Mouse (Mus musculus): ENCODE data around the gene D430019H16Rik. TPM values are rescaled to one million over a fixed set of nuclear protein-coding genes. Genes with fewer than 3 reads are reported as not detected.

Gene D430019H16Rik
- polyA plus RNA-seq, 1 experiment from 2014 or later: 3.8 TPM

DNA sequence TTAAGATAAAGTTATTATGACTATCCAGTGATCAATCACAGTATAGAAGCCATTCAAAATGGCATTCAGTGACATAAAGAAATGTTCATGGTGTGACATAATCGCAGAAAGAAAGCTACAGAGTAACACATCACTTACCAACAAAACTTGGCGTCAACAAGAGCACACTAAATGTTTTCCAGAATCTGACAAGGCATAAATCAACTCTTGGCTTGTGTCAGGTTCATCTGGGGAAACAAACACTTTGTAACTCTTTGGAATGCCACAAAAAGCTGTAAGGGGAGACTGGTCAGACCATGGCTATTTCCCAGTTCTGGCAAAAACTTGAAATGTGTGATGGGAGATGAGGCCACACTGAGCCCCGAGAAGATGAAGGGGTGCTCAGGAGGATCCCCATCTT lies 72.5 kb downstream of the D430019H16Rik start:
- Histone ChIP-seq H3K27me3 (ENCODE audit: insufficient read depth, poor library complexity, severe bottlenecking) (no peaks in the 10 kb centered on the region), H3K27ac (no peak overlapping the region), H3K4me3 (no peak overlapping the region), H3K9me3 (0 out of 2 replicates have a peak, but pooled peaks cover 3% of the 10 kb centered on the region), H3K36me3 (no peaks in the 10 kb centered on the region), H3K4me1 (replicated peaks) (peaks cover 1% of the 10 kb centered on the region; the same call in 1 of the 2 replicates)
- WGBS: 91% methylated on average over 3 of the region's 3 CpGs
- no peak for DNase-seq (ENCODE audit: low spot score)

DNA sequence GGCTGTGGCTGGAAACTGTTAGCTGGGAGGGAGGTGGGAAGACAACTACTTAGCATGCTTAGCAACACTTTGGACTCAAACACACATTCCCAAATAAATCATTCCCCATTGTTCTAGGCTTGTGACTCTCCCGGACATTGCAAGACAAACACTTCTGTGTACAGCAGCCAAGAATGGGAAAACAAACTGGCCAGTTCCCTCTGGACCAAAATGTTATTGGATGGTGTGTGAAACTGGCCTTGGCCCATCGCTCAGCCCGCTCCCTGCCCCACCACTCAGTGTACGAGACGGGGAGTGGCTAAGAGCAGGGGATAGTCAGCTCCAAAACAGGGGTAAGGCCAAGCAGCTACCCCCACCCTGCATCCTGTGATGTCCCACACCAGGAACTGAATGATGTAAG lies 73.2 kb downstream of the D430019H16Rik start:
- Histone ChIP-seq H3K4me1 (replicated peaks) (peaks cover 8% of the 10 kb centered on the region), H3K27ac (no peak overlapping the region), H3K36me3 (no peaks in the 10 kb centered on the region), H3K27me3 (ENCODE audit: insufficient read depth, poor library complexity, severe bottlenecking) (no peaks in the 10 kb centered on the region), H3K4me3 (no peak overlapping the region), H3K9me3 (0 out of 2 replicates have a peak, but pooled peaks cover 2% of the 10 kb centered on the region)
- WGBS: 72% methylated on average over 5 of the region's 5 CpGs
- no peak for DNase-seq (ENCODE audit: low spot score)

DNA sequence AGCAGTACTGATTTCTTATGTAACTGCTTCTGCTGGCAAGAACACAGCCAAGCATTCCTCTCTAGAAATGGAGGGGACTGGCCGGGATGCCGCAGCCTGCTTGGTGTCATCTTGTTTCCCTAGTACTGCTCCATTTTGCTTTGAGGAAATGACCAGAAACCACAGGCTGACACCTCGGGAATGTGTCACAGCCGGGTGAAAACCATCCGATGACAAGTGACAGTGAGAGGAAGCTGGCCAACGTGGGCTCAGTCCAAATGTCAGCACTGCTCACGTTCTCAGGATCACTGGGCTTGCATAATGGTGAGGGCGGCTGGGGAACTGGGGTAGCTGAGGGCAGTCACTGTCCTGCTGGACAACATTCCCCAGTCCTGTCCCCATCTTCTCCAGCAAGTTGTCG lies 75.9 kb downstream of the D430019H16Rik start:
- Histone ChIP-seq H3K27ac (no peak overlapping the region), H3K27me3 (ENCODE audit: insufficient read depth, poor library complexity, severe bottlenecking) (no peaks in the 10 kb centered on the region), H3K4me1 (replicated peaks) (peaks cover 12% of the 10 kb centered on the region), H3K9me3 (no peaks in the 10 kb centered on the region), H3K36me3 (no peaks in the 10 kb centered on the region), H3K4me3 (no peak overlapping the region)
- 75% methylated on average over 9 of the region's 9 CpGs for WGBS
- no peak for DNase-seq (ENCODE audit: low spot score)

DNA sequence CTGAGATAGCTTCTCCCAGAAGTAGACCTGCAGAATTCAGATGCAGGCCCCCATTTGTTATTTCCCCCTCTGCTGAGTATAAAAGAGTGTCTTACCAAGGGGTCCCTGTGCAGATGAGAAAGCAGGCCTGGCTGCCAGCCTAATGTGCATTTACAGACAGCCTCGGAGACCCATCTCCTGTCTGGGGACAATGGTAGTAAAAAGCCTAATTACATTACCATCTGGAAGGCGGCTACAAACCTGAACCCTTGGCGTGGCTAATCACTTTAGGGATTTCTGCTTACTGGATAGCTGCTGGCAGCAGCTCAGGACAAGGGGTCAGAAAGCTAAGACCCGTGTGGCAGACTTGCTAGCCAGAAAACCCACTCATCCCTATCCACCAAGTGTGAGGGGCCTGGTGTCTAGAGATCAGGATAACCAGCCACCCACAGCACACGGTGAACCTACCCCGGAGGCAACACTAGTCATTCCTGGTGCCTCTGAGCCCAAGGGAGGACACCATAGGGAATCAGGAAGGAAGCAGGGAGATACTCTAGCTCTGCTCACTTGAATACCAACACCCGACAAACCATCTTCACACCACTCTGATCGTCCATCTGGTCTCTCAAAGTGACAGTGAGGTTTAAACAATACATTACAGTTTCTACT lies 78.2 kb downstream of the D430019H16Rik start:
- Histone ChIP-seq H3K9me3 (no peaks in the 10 kb centered on the region), H3K27me3 (ENCODE audit: insufficient read depth, poor library complexity, severe bottlenecking) (no peaks in the 10 kb centered on the region), H3K27ac (peak overlapping the region; percentile 62), H3K4me3 (no peak overlapping the region), H3K36me3 (no peaks in the 10 kb centered on the region), H3K4me1 (replicated peaks) (peaks cover 25% of the 10 kb centered on the region)
- WGBS: 62% methylated on average over 8 of the region's 8 CpGs
- DNase-seq (ENCODE audit: low spot score): no peak

DNA sequence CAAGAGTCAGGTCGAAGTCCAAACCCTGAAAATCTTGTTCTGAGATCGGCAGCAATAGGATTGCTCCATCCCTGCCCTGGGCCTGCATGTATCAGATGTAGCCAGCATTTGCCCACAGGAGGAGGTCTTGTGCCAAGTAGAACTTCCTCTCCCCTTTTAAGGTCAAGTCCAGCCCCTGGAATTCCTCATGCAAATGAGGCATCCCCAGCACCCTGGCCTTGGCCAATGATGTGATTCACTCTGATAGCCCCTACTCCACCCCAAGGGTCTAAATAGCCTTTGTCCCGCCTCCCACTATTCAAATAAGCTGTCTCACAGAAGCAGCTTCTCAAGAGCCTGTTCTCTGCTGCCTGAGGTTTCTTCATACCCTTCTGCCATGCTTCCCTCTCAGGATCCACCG lies 81.2 kb downstream of the D430019H16Rik start:
- H3K36me3 ChIP-seq: no peaks in the 10 kb centered on the region
- no peaks in the 10 kb centered on the region for H3K9me3 ChIP-seq
- no peak for DNase-seq (ENCODE audit: low spot score)
- H3K27me3 ChIP-seq (ENCODE audit: insufficient read depth, poor library complexity, severe bottlenecking): no peaks in the 10 kb centered on the region
- WGBS: 92% methylated on average over 4 of the region's 4 CpGs
- H3K4me1 ChIP-seq (replicated peaks): peaks cover 28% of the 10 kb centered on the region
- no peak overlapping the region for H3K4me3 ChIP-seq
- H3K27ac ChIP-seq: no peak overlapping the region

DNA sequence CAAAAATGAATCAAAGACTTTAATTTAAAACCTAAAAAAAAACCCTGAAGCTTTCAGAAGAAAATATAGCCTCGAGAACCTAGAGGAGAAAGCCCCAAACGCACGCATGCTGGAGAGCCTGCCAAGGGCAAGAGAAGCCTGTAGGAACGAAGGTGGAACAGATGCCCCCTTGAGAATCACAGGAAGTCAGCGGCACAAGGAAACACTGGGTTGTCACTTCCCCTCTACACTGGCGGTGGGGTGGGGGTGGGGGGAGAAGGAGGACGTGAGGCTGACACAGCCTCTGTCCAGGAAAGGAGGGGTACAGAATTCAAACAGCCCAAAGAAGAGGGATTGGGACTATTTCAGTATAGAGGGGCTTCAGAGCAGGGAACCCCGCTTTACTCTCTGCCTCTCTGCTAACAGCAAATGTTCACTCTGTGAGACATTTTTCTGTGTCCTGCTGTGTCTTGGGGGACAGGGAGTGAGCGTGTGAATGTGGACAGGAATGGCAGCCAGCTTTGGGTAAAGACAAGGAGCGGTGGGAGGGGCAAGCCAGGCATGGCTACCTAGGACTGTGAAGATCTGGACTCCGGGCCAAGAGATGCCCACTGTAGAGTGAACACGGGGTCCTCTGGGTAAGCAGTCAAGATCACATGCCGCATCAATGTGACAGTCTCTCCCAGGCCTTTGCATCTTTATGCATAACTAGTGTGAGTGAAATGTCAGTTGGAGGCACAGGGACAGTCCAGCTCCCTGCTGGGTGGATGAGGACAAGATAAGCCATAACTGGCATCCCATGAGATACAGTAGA lies 82.5 kb downstream of the D430019H16Rik start:
- no peak overlapping the region for H3K4me3 ChIP-seq
- WGBS: 76% methylated on average over 13 of the region's 13 CpGs
- H3K27me3 ChIP-seq (ENCODE audit: insufficient read depth, poor library complexity, severe bottlenecking): no peaks in the 10 kb centered on the region
- H3K4me1 ChIP-seq (replicated peaks): peaks cover 27% of the 10 kb centered on the region
- peak overlapping the region; percentile 59; the same call in 1 of the 2 replicates for H3K27ac ChIP-seq
- H3K36me3 ChIP-seq: no peaks in the 10 kb centered on the region
- DNase-seq (ENCODE audit: low spot score): no peak
- H3K9me3 ChIP-seq: no peaks in the 10 kb centered on the region

DNA sequence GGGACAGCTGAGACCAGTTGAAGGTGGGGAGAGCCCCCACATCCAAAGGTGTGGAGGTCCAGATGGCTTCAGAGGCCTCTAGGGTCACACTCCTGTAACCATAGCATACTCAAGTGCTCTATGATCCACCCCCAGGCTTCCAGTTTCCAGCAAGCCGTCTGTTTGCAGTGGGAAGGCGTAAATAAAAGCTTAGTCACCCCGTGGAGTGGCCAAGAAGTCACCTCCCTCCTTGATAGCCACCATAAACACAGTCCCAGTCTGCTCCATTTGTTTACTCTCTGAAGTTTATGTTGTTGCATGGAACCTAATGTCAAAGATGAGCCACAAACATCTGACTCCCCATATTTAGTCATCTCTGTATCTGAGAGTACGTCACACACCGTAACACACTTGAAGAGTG lies 83.5 kb downstream of the D430019H16Rik start:
- Histone ChIP-seq H3K4me1 (replicated peaks) (peaks cover 17% of the 10 kb centered on the region), H3K27me3 (ENCODE audit: insufficient read depth, poor library complexity, severe bottlenecking) (no peaks in the 10 kb centered on the region), H3K4me3 (no peak overlapping the region), H3K36me3 (no peaks in the 10 kb centered on the region), H3K27ac (peak overlapping the region; percentile 35; the same call in 1 of the 2 replicates), H3K9me3 (no peaks in the 10 kb centered on the region)
- WGBS: 70% methylated on average over 5 of the region's 5 CpGs
- DNase-seq (ENCODE audit: low spot score): no peak

DNA sequence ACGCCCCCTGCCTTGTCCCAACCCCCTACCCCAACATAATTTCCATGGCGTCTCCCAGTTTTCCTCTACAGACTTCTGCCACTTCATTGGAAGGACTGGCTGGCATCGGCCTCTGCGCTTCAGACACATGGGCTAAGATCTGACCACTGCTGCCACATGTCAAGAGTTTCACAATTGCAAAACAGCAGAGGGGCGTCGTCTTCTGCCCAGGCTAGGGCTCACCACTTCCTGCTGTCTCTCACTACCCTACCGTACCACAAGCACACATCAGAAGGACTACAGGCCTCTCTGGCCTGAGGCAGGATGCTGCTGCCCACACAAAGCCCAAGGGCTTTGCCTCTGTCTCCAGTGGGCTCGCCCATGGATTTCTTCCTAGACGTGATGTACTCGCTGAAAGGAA lies 86.0 kb downstream of the D430019H16Rik start:
- H3K27me3 ChIP-seq (ENCODE audit: insufficient read depth, poor library complexity, severe bottlenecking): peaks cover 13% of the 10 kb centered on the region; the same call in 1 of the 2 replicates
- 92% methylated on average over 10 of the region's 10 CpGs for WGBS
- H3K36me3 ChIP-seq: no peaks in the 10 kb centered on the region
- H3K9me3 ChIP-seq: no peaks in the 10 kb centered on the region
- no peak overlapping the region for H3K4me3 ChIP-seq
- no peak for DNase-seq (ENCODE audit: low spot score)
- no peak overlapping the region for H3K27ac ChIP-seq
- peaks cover 16% of the 10 kb centered on the region for H3K4me1 ChIP-seq (replicated peaks)

DNA sequence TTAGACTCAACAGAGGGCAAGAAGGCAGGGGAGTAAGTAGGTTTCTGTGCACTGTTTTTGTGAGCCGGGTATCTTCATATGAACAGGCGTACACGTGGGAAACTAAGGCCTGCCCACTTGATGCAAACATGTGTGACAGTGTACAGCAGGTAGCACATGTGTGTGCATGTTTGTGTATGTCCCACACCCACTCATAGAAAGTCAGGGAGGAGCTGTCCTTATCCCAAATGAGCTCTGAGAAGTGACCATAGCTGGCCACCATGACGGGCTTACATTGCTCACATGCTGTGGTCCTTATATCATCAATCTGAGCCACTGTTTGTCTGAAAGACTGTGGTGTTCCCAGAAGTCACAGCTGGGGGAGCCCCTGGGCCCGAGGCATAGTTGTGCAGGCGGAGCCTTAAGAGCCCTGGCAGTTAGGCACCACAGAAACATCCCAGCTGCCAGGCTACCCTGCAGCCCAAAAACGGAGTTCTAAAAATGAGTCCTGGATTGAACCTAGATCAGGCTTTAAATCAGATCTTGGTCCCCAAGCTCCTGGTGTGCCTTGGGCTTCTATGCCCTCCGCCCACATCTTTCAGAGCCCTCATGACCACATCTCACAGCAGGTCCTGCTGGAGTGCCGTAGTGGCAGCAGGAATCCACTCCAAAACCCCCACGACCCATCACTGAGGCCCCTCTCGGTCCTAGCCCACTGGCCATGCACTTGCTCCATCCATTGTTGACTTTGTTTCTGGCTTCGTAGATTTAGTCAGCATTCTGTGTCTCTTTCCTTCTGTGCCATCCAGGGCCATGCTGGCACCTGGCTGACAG lies 88.1 kb downstream of the D430019H16Rik start:
- peaks cover 16% of the 10 kb centered on the region; the same call in 1 of the 2 replicates for H3K27me3 ChIP-seq (ENCODE audit: insufficient read depth, poor library complexity, severe bottlenecking)
- DNase-seq (ENCODE audit: low spot score): no peak
- no peak overlapping the region for H3K4me3 ChIP-seq
- no peaks in the 10 kb centered on the region for H3K9me3 ChIP-seq
- no peaks in the 10 kb centered on the region for H3K36me3 ChIP-seq
- 80% methylated on average over 12 of the region's 12 CpGs for WGBS
- no peak overlapping the region; the same call in 1 of the 2 replicates for H3K27ac ChIP-seq
- peaks cover 19% of the 10 kb centered on the region for H3K4me1 ChIP-seq (replicated peaks)

DNA sequence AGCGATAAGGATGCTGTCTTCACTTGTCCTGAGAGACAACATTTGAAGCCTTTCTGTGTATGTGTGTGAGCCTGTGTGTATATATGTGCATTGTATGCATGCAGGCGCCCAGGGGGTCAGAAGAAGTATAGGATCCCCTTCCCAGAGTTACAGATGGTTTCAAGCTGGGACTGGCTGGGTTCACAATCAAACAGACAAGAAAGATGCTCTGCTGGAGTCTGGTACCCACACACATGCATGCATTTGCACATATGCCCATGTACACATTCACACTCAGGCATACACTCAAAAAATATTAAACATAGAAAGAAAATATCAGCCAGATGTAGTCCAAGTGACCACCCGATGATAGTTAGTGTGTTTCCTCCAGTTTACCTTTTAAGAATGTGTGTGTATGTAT lies 88.9 kb downstream of the D430019H16Rik start:
- no peak overlapping the region for H3K27ac ChIP-seq
- WGBS: 84% methylated on average over 3 of the region's 3 CpGs
- H3K36me3 ChIP-seq: no peaks in the 10 kb centered on the region
- peaks cover 23% of the 10 kb centered on the region for H3K4me1 ChIP-seq (replicated peaks)
- no peak for DNase-seq (ENCODE audit: low spot score)
- no peaks in the 10 kb centered on the region for H3K9me3 ChIP-seq
- H3K27me3 ChIP-seq (ENCODE audit: insufficient read depth, poor library complexity, severe bottlenecking): peaks cover 22% of the 10 kb centered on the region; the same call in 1 of the 2 replicates
- H3K4me3 ChIP-seq: no peak overlapping the region

Data from hindbrain, embryonic 10.5 days (tissue).